Mouse (Mus musculus): Measurements from ENCODE around the gene Gm20479. TPM values are rescaled to one million over a fixed set of nuclear protein-coding genes. Genes with fewer than 3 reads are reported as not detected.

Gene Gm20479
- polyA plus RNA-seq, 1 experiment = 15.8 TPM

- no peaks in the 10 kb centered on the region for H3K36me3 ChIP-seq (ENCODE audit: control insufficient read depth, insufficient read depth, low read length, poor library complexity, severe bottlenecking)
- H3K27ac ChIP-seq (ENCODE audit: insufficient read depth, low read length) = peak overlapping the region; percentile 83
- no peak overlapping the region for H3K9ac ChIP-seq (ENCODE audit: low read depth, poor library complexity, severe bottlenecking)
- no peaks in the 10 kb centered on the region for H3K4me1 ChIP-seq (ENCODE audit: control insufficient read depth, insufficient read depth, low read length)
- H3K27me3 ChIP-seq (ENCODE audit: control insufficient read depth, insufficient read depth, low read length, poor library complexity, severe bottlenecking) = no peaks in the 10 kb centered on the region
- peak; percentile 8 for TF ChIP-seq CTCF (IDR thresholded peaks at IDR 0.05; ENCODE audit: low read depth, low read length)
- no peak for TF ChIP-seq EP300 (IDR thresholded peaks at IDR 0.05; ENCODE audit: insufficient read depth, low read depth, low read length)
- TF ChIP-seq POLR2A (IDR thresholded peaks at IDR 0.05; ENCODE audit: insufficient read depth, low read length) = no peak
- peak overlapping the region; percentile 16 for H3K4me3 ChIP-seq (ENCODE audit: low read depth, low read length)
- H3K9me3 ChIP-seq (replicated peaks; ENCODE audit: control insufficient read depth, insufficient read depth, low read length, poor library complexity, severe bottlenecking) = no peaks in the 10 kb centered on the region
Measured at GRCm38 (mm10) chr7:27359162-27359561, 1.9 kb upstream of the Gm20479 start.

DNA sequence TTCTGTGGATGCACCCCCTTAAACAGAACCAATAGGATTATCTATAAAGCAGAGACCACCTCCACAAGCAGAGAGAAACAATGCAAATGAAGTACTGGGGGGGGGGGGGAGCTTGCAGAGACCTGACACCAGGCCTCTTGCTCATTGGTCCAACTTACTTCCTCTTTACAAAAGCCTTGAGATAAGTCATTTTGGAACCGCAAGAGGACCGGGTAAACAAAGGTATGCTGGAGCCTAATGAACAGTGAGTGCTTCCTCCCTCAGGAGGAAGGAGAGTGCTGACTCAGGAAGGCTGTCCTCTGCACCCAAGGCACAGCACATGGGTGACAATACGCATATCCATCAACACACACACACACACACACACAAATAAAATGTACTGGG is 368 bp upstream of the Gm20479 start:
- H3K9ac ChIP-seq (ENCODE audit: low read depth, poor library complexity, severe bottlenecking) = peak overlapping the region; percentile 78
- H3K27me3 ChIP-seq (ENCODE audit: control insufficient read depth, insufficient read depth, low read length, poor library complexity, severe bottlenecking) = no peaks in the 10 kb centered on the region
- peak overlapping the region; percentile 65 for H3K27ac ChIP-seq (ENCODE audit: insufficient read depth, low read length)
- H3K4me1 ChIP-seq (ENCODE audit: control insufficient read depth, insufficient read depth, low read length) = no peaks in the 10 kb centered on the region
- H3K9me3 ChIP-seq (replicated peaks; ENCODE audit: control insufficient read depth, insufficient read depth, low read length, poor library complexity, severe bottlenecking) = no peaks in the 10 kb centered on the region
- H3K36me3 ChIP-seq (ENCODE audit: control insufficient read depth, insufficient read depth, low read length, poor library complexity, severe bottlenecking) = 0 out of 2 replicates have a peak, but pooled peaks cover 3% of the 10 kb centered on the region
- peak overlapping the region; percentile 36 for H3K4me3 ChIP-seq (ENCODE audit: low read depth, low read length)
- no peak for TF ChIP-seq EP300 (IDR thresholded peaks at IDR 0.05; ENCODE audit: insufficient read depth, low read depth, low read length)
- TF ChIP-seq CTCF (IDR thresholded peaks at IDR 0.05; ENCODE audit: low read depth, low read length) = no peak
- no peak for TF ChIP-seq POLR2A (IDR thresholded peaks at IDR 0.05; ENCODE audit: insufficient read depth, low read length)

DNA sequence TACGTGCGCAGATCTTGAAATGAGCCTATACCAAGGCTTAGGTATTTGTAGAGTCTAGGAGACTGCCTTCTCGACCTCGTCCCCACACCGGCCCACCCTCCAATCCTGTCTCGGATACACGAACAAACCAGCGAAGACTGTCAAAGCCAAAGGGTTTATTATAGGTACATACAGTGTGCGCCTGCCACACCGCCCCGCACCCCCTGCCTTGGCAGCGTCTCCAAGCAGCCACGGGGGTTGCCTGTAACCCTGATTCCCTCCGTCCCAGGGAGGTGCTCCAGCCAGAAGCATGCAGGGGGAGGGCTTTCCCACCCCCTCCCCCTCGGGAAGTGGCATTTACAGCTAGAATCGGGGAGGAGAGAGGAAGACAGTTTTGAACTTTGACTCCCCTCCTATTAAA is 971 bp downstream of the Gm20479 start:
- Histone ChIP-seq H3K4me3 (ENCODE audit: low read depth, low read length) (peak overlapping the region; percentile 75), H3K36me3 (ENCODE audit: control insufficient read depth, insufficient read depth, low read length, poor library complexity, severe bottlenecking) (0 out of 2 replicates have a peak, but pooled peaks cover 3% of the 10 kb centered on the region), H3K9me3 (replicated peaks; ENCODE audit: control insufficient read depth, insufficient read depth, low read length, poor library complexity, severe bottlenecking) (no peaks in the 10 kb centered on the region), H3K9ac (ENCODE audit: low read depth, poor library complexity, severe bottlenecking) (peak overlapping the region; percentile 78), H3K4me1 (ENCODE audit: control insufficient read depth, insufficient read depth, low read length) (no peaks in the 10 kb centered on the region), H3K27ac (ENCODE audit: insufficient read depth, low read length) (peak overlapping the region; percentile 65), H3K27me3 (ENCODE audit: control insufficient read depth, insufficient read depth, low read length, poor library complexity, severe bottlenecking) (no peaks in the 10 kb centered on the region)
- TF ChIP-seq CTCF (IDR thresholded peaks at IDR 0.05; ENCODE audit: low read depth, low read length) = no peak
- TF ChIP-seq POLR2A (IDR thresholded peaks at IDR 0.05; ENCODE audit: insufficient read depth, low read length) = no peak
- TF ChIP-seq EP300 (IDR thresholded peaks at IDR 0.05; ENCODE audit: insufficient read depth, low read depth, low read length) = no peak

- no peaks in the 10 kb centered on the region for H3K9me3 ChIP-seq (replicated peaks; ENCODE audit: control insufficient read depth, insufficient read depth, low read length, poor library complexity, severe bottlenecking)
- no peaks in the 10 kb centered on the region for H3K4me1 ChIP-seq (ENCODE audit: control insufficient read depth, insufficient read depth, low read length)
- no peaks in the 10 kb centered on the region for H3K27me3 ChIP-seq (ENCODE audit: control insufficient read depth, insufficient read depth, low read length, poor library complexity, severe bottlenecking)
- H3K36me3 ChIP-seq (ENCODE audit: control insufficient read depth, insufficient read depth, low read length, poor library complexity, severe bottlenecking) = 0 out of 2 replicates have a peak, but pooled peaks cover 3% of the 10 kb centered on the region
- H3K9ac ChIP-seq (ENCODE audit: low read depth, poor library complexity, severe bottlenecking) = peak within 1 kb of the TSS; percentile 78
- H3K27ac ChIP-seq (ENCODE audit: insufficient read depth, low read length) = peak within 1 kb of the TSS; percentile 65
- peak within 1 kb of the TSS; percentile 92 for H3K4me3 ChIP-seq (ENCODE audit: low read depth, low read length)
- no peak for TF ChIP-seq POLR2A (IDR thresholded peaks at IDR 0.05; ENCODE audit: insufficient read depth, low read length)
- TF ChIP-seq CTCF (IDR thresholded peaks at IDR 0.05; ENCODE audit: low read depth, low read length) = no peak
- no peak for TF ChIP-seq EP300 (IDR thresholded peaks at IDR 0.05; ENCODE audit: insufficient read depth, low read depth, low read length)
Measured at GRCm38 (mm10) chr7:27355745-27356240, 1.4 kb downstream of the Gm20479 start, which contains the start of gene Shkbp1. Gene Shkbp1, minus strand, starts transcription at chr7:27356019.

GRCm38 (mm10) chr7:27355261-27355660 is 2.0 kb downstream of the Gm20479 start:
- H3K27me3 ChIP-seq (ENCODE audit: control insufficient read depth, insufficient read depth, low read length, poor library complexity, severe bottlenecking) = no peaks in the 10 kb centered on the region
- peak overlapping the region; percentile 78 for H3K9ac ChIP-seq (ENCODE audit: low read depth, poor library complexity, severe bottlenecking)
- H3K27ac ChIP-seq (ENCODE audit: insufficient read depth, low read length) = peak overlapping the region; percentile 59
- H3K4me3 ChIP-seq (ENCODE audit: low read depth, low read length) = peak overlapping the region; percentile 92
- no peak for TF ChIP-seq POLR2A (IDR thresholded peaks at IDR 0.05; ENCODE audit: insufficient read depth, low read length)
- TF ChIP-seq EP300 (IDR thresholded peaks at IDR 0.05; ENCODE audit: insufficient read depth, low read depth, low read length) = no peak
- no peak for TF ChIP-seq CTCF (IDR thresholded peaks at IDR 0.05; ENCODE audit: low read depth, low read length)
- H3K9me3 ChIP-seq (replicated peaks; ENCODE audit: control insufficient read depth, insufficient read depth, low read length, poor library complexity, severe bottlenecking) = no peaks in the 10 kb centered on the region
- peaks cover 5% of the 10 kb centered on the region for H3K36me3 ChIP-seq (ENCODE audit: control insufficient read depth, insufficient read depth, low read length, poor library complexity, severe bottlenecking)
- no peaks in the 10 kb centered on the region for H3K4me1 ChIP-seq (ENCODE audit: control insufficient read depth, insufficient read depth, low read length)

DNA sequence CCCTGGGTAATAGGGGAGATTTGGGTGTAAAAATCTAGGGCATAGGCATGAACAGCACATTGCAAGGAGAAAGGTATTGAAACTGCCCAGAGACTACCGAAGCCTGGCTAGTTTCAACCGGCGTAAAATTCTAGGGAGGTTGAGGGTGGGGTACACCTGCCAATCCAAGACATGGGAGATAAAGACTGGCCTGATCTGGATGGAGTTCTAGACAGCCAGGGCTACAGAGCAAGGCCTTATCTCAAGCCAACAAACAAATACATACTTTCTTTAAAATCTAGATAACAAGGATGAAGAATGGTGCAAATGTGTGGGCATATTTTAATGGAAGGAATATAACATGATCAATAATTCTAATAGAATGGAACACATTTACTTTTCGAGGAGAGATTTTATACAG is 2.4 kb downstream of the Gm20479 start:
- Histone ChIP-seq H3K36me3 (ENCODE audit: control insufficient read depth, insufficient read depth, low read length, poor library complexity, severe bottlenecking) (peaks cover 5% of the 10 kb centered on the region), H3K4me1 (ENCODE audit: control insufficient read depth, insufficient read depth, low read length) (no peaks in the 10 kb centered on the region), H3K27me3 (ENCODE audit: control insufficient read depth, insufficient read depth, low read length, poor library complexity, severe bottlenecking) (no peaks in the 10 kb centered on the region), H3K9ac (ENCODE audit: low read depth, poor library complexity, severe bottlenecking) (peak overlapping the region; percentile 78), H3K9me3 (replicated peaks; ENCODE audit: control insufficient read depth, insufficient read depth, low read length, poor library complexity, severe bottlenecking) (no peaks in the 10 kb centered on the region), H3K27ac (ENCODE audit: insufficient read depth, low read length) (peak overlapping the region; percentile 42; the same call in 1 of the 2 replicates), H3K4me3 (ENCODE audit: low read depth, low read length) (peak overlapping the region; percentile 46)
- TF ChIP-seq EP300 (IDR thresholded peaks at IDR 0.05; ENCODE audit: insufficient read depth, low read depth, low read length) = no peak
- no peak for TF ChIP-seq CTCF (IDR thresholded peaks at IDR 0.05; ENCODE audit: low read depth, low read length)
- no peak for TF ChIP-seq POLR2A (IDR thresholded peaks at IDR 0.05; ENCODE audit: insufficient read depth, low read length)
